Mouse (Mus musculus): ENCODE data around the gene Pnmal2. TPM values are rescaled to one million over a fixed set of nuclear protein-coding genes. Genes with fewer than 3 reads are reported as not detected.
A peak's percentile ranks its signal among the peaks of the same experiment; 100 is the strongest.

Gene Pnmal2
- total RNA-seq, 2 experiments from 2014 or later, result 229 to 232 TPM

- no peak for DNase-seq (ENCODE audit: low spot score in 2 of 2)
Measured at GRCm38 (mm10) chr7:16916342-16917265, 27.9 kb upstream of the Pnmal2 start.

GRCm38 (mm10) chr7:16917447-16917846 is 27.0 kb upstream of the Pnmal2 start:
- DNase-seq (ENCODE audit: low spot score in 2 of 2), result no peak

GRCm38 (mm10) chr7:16918014-16918413 is 26.5 kb upstream of the Pnmal2 start:
- DNase-seq (ENCODE audit: low spot score in 2 of 2), result peak in 1 of 2 experiments; percentile 63

- DNase-seq (ENCODE audit: low spot score in 2 of 2), result no peak
Measured at GRCm38 (mm10) chr7:16918670-16919069, 25.8 kb upstream of the Pnmal2 start.

GRCm38 (mm10) chr7:16919395-16920149 is 24.9 kb upstream of the Pnmal2 start:
- no peak for DNase-seq (ENCODE audit: low spot score in 2 of 2)

GRCm38 (mm10) chr7:16920150-16920579 is 24.3 kb upstream of the Pnmal2 start:
- DNase-seq (ENCODE audit: low spot score in 2 of 2), result peak in 1 of 2 experiments; percentile 36

- peak in 1 of 2 experiments; percentile 57 for DNase-seq (ENCODE audit: low spot score in 2 of 2)
Measured at GRCm38 (mm10) chr7:16920818-16921791, 23.4 kb upstream of the Pnmal2 start.

- peak in 1 of 2 experiments; percentile 33 for DNase-seq (ENCODE audit: low spot score in 2 of 2)
Measured at GRCm38 (mm10) chr7:16921881-16922335, 22.6 kb upstream of the Pnmal2 start.

- DNase-seq (ENCODE audit: low spot score in 2 of 2), result peak; percentile 49 to 54
Measured at GRCm38 (mm10) chr7:16922360-16922973, 22.0 kb upstream of the Pnmal2 start.

- peak; percentile 53 to 64 for DNase-seq (ENCODE audit: low spot score in 2 of 2)
Measured at GRCm38 (mm10) chr7:16923283-16924036, 21.0 kb upstream of the Pnmal2 start.

GRCm38 (mm10) chr7:16924037-16924834 is 20.2 kb upstream of the Pnmal2 start, which contains the start of gene Calm3:
Calm3 (minus strand) TSS chr7:16924114.
- peak; percentile 100 for DNase-seq (ENCODE audit: low spot score in 2 of 2)

- DNase-seq (ENCODE audit: low spot score in 2 of 2), result no peak
Measured at GRCm38 (mm10) chr7:16928341-16928740, 16.1 kb upstream of the Pnmal2 start.

GRCm38 (mm10) chr7:16930850-16931249 is 13.6 kb upstream of the Pnmal2 start:
- DNase-seq (ENCODE audit: low spot score in 2 of 2), result peak; percentile 80 to 83

- DNase-seq (ENCODE audit: low spot score in 2 of 2), result peak; percentile 94 to 95
Measured at GRCm38 (mm10) chr7:16931968-16932627, 12.4 kb upstream of the Pnmal2 start.

- DNase-seq (ENCODE audit: low spot score in 2 of 2), result peak; percentile 69 to 74
Measured at GRCm38 (mm10) chr7:16932704-16933577, 11.5 kb upstream of the Pnmal2 start.

GRCm38 (mm10) chr7:16937312-16937711 is 7.2 kb upstream of the Pnmal2 start:
- peak in 1 of 2 experiments; percentile 50 for DNase-seq (ENCODE audit: low spot score in 2 of 2)
